Mouse (Mus musculus): ENCODE measurements around the gene Sla2. TPM values are rescaled to one million over a fixed set of nuclear protein-coding genes. Genes with fewer than 3 reads are reported as not detected.
A peak's percentile ranks its signal among the peaks of the same experiment; 100 is the strongest.
"Not testable (repeated sequence)": the region's sequence is repeated elsewhere in the genome, so short reads cannot be mapped to it uniquely, and the experiment has no call there.

Gene Sla2
- total RNA-seq (2022): under 1 TPM in 1 of 4 experiments, not detected in 3; 0.09 TPM

DNA sequence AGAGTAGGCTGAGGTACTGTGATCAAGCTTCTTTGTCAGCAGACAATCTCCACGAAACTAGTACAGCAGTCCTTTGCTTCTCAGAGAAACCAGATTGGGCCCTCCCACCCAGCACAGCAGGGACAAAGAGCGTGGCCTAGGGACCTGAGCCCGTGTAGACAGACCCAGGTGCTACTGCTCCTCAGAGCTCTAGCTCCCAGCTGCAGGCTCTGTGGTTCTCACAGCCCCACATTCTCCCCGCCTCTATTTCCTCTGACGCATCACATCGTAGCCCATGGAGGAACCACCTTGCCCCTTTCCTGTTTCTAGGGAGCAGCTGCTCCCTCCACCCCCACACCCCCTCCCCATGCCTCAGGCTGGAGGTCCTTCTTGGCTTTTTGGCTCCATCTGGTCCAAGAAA is at the start of gene Sla2:
Gene Sla2, minus strand, starts transcription at position 176 of the 400 bp plus-strand sequence.
- DNase-seq (ENCODE audit: low spot score): no peak

DNA sequence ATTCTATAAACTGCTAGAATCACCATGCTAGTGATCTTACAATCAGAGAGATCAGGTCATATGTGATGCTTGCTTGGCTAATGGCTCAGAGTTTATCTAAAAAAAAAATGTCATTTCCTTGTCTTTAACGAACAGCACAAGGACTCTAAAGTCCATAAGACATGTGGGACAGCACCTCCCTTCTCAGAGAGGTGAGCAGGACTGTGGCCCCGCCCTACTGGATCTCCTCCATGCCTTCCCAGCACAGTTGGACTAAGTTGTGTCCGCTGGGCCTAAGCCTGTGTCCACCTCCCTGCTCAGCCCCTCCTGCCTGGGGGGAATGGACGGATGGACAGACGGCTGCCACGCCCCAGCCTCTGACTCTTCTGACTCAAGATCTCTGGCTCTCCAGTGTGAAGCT is 48.0 kb upstream of the Sla2 start:
- no peak for DNase-seq (ENCODE audit: low spot score)

DNA sequence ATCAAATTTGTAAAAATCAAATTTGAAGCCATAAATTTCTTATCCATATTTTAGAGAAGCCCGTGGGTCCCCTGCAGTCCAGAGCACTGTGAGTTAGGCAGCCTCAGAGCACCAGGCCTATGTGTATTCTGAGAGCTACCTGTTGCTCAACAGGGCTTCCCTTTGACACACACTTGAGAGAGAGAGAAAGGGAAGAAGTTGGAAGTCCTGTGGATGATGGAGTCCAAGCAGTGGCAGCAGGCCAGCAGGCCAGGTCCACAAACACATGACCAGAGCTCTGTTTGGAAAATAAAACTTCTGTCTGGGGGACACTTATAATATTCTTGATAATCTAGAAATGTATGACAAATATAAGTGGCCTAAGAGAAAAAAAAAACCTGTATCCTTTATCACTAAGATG is 46.4 kb upstream of the Sla2 start:
- no peak for DNase-seq (ENCODE audit: low spot score)

DNA sequence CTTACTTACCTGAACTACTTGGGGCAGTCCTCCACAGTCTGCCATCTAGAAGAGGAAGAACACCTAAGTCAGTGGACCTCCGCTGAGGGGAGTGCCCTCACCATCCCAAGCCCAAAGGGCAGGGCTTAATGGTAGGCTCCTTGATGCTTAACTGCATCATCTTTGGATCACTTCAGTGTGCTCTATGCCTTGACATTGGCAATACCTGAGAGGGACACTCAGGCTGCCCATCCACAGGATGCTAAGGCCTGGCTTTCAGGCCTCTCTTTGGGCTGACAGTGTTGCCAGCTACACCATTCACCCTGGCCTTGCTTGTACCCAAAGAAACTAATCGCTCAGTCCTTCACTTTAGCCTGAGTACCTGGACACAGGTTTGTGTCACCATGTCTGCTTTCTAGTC is 44.4 kb upstream of the Sla2 start:
- DNase-seq (ENCODE audit: low spot score): no peak

DNA sequence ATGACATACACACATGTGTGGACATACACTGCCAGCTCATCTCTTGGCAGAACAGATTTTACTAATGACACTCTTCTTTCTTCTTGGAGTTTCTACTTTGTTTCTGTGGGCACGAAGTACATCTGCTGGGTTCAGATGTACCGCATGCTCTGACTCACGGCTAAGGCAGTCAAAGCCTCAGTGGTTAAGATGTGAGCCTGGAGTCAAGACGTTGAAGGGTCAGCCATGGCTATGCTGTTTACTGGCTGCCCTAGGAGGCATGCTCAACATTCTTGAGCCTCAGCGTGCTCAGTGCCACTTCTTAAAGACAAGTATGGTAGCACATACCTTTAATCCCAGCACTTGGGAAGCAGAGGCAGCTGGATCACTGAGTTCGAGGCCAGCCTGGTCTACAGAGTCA is 43.6 kb upstream of the Sla2 start:
- DNase-seq (ENCODE audit: low spot score): no peak

- no peak for DNase-seq (ENCODE audit: low spot score)
Measured at GRCm38 (mm10) chr2:156929519-156930120, 42.6 kb upstream of the Sla2 start.

GRCm38 (mm10) chr2:156928606-156929005 is 41.6 kb upstream of the Sla2 start:
- no peak for DNase-seq (ENCODE audit: low spot score)

- no peak for DNase-seq (ENCODE audit: low spot score)
Measured at GRCm38 (mm10) chr2:156927663-156928062, 40.7 kb upstream of the Sla2 start.

GRCm38 (mm10) chr2:156925611-156926010 is 38.6 kb upstream of the Sla2 start:
- not testable (repeated sequence) for DNase-seq (ENCODE audit: low spot score)

- not testable (repeated sequence) for DNase-seq (ENCODE audit: low spot score)
Measured at GRCm38 (mm10) chr2:156925075-156925474, 38.1 kb upstream of the Sla2 start.

DNA sequence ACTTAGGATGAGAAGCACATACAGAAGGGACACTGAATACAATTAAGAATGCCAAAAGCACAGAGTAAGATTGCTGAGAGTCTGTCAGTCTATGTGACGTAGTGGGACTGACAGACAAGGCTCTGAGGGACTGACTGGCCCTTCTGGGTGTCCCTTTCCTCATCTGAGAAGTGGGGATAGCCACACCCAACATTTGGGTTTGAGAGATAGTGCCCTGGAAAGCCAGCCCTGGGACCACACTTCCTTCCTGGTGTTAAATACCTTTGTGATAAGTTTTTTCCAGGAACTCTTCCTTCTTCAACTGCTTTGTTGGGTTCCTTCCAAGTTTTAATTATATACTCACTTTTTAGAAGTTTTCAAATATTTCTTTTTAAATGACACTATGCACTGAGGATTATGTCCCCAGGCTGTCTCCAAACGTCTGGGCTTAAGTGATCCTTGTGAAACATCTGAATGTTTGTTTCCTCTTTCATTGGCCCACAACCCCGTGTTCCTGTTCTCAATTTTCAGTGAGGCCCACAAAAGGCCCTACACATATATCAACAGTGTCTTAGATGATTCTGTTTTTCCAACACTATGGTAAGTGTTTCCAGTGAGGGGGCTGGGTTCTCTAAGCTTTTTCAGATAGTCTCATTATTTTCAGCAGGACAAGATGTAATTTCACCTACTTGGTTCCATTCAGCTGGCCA is 37.4 kb upstream of the Sla2 start:
- no peak for DNase-seq (ENCODE audit: low spot score)

DNA sequence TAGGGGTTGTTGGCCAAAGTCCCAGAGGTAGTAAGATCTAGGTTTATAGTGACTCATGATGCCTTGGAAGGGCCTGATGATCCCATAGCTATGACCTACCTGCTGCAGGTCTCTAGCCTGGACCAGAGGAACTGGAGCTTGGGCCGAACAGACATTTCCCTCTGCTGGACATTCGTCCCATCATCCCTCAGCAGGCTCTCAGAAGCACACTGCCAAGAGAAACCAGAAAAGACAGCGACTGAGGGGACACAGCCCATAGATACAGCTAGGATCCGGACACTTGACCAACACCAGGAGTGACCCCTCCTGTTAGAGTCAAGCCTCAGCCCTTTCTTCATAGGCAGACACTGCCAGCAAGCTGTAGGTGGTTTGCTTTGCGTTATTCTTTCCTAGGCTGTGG is 36.1 kb upstream of the Sla2 start:
- DNase-seq (ENCODE audit: low spot score): no peak

GRCm38 (mm10) chr2:156919796-156920195 is 32.8 kb upstream of the Sla2 start:
- DNase-seq (ENCODE audit: low spot score): no peak

- DNase-seq (ENCODE audit: low spot score): not testable (repeated sequence)
Measured at GRCm38 (mm10) chr2:156919191-156919590, 32.2 kb upstream of the Sla2 start.

DNA sequence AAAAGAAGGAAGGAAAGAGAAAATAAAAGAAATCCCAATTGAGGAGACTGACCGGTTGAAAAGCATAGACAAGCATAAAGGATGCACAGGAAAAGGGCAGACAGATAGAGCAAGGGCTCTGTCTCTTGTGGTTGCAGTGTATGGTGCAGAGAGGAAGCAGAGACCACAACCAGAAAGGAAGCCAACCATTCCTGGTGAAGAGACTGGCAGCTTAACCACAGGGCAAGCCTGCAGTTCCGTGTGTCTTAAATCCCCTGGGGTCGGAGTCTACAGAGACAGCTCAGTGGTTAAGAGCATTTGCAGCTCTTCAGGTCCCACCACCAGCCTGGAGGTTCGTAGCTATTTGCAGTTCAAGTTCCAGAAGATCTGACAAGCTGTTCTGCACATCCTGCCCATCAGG is 31.6 kb upstream of the Sla2 start:
- DNase-seq (ENCODE audit: low spot score): no peak

DNA sequence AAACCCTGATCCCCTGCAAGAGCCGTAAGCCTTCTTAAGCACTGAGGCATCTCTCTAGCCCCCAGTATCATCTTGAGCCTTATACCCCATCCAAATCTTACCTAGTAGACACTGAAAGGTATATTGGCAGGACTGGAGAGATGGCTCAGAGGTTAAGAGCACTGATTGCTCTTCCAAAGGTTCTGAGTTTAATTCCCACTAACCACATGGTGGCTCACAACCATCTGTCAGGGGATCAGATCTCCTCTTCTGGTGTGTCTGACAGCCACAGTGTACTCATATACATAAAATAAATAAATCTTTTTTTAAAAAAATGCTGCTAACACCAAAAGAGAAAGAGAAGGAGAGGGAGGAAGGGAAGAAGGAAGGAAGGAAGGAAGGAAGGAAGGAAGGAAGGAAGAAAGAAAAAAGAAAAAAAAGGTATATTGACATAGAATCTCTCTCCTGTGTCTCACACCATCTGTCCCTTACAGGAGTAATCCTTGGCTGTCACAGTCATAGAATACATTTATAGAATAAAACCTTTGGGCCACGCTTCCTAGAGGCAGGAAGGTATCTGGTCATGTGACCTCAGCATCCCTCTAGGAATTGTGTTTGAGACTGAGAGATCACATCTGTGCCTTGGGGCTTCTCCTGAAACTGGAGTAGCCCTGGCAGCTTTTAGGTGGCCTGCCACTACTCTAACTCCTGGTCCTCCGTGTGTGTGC is 29.6 kb upstream of the Sla2 start:
- DNase-seq (ENCODE audit: low spot score): no peak

DNA sequence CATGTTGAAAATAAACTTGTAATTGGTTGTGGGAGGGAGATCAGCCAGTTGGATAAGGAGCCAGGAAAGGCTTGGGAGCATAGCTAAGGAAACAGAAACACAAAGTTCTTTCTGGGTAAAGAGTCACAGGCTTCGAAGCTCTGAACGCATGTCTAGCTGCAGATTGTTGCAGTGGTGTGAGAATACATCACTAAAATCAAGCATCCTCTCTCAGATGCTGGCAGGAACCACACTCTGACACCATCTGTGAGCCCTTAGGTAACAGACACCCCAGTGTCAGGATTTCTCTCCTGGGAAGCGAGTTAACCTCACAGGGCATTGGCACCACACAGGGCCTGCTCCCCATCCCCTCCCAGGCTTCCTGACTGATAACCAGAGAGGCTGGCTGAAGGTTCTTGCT is 28.6 kb upstream of the Sla2 start:
- no peak for DNase-seq (ENCODE audit: low spot score)

DNA sequence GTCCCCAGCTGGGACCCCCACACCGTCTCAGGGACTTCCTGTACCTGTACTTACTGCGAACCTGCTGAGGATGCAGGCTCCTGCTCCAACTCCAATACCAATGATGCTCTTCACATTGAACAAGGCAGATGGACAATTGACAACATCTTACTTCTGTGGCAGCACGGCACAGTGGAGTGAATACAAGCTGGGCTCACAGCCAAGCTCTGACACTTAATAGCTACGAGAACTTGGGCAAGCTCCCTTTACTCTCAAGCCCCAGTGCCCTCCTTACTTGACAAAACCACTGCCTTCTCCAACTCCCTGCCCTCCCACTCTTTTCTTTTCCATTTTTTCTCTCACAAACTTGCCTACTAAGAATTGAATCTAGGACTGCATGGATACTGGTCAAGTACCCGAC is 26.2 kb upstream of the Sla2 start:
- no peak for DNase-seq (ENCODE audit: low spot score)

DNA sequence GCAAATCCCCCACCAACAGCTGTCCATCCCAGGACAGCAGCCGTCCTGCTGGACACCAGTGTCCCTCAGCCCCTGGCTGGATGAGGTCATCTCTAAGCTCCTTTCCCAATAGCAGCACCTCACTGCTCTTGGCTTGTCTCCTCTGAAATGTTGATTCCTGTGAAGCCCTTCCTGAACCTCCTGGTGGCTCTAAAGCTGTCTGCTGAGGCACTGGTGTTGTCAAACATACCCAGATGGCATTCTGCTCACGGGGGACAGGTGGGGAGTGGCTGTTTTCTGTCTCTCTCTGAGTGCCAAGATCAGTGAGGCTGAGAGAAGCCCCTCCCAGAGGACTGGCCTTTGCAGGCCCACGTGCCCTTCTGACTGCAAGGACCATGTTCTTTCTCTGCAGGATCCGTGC is 18.9 kb upstream of the Sla2 start:
- not testable (repeated sequence) for DNase-seq (ENCODE audit: low spot score)

GRCm38 (mm10) chr2:156904976-156905717 is 18.2 kb upstream of the Sla2 start:
- peak; percentile 68 for DNase-seq (ENCODE audit: low spot score)

GRCm38 (mm10) chr2:156903367-156903766 is 16.4 kb upstream of the Sla2 start:
- no peak for DNase-seq (ENCODE audit: low spot score)

- DNase-seq (ENCODE audit: low spot score): not testable (repeated sequence)
Measured at GRCm38 (mm10) chr2:156902411-156902810, 15.4 kb upstream of the Sla2 start.

All from heart, adult 8-10 months (tissue).